In the genomic region with DNA sequence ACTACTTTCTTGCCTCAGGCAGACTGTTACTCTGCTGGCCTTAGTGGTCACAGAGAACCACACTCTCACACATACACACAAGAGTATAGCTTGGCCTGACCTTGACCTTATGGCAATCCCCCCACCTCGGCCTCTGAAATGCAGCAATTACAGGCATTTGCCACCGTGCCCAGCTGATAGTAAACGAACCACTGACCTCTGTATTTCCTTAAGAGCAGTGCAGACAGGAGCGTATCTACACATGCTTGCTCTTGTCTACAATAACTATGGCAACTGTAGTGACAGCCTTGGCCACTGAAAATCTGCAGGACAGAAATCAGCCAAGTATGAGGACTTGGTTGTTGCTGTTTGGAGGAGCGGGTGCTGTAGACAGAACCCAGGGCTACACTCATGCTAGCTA, we compare ENCODE assay signal across 20 mouse cellular contexts.
"Had no signal": no experiment of that assay in that cellular context is flagged by ENCODE, and none has a peak within 500 bp of the region (broad histone marks: within the 10 kb centered on the region; RNA-seq: fewer than 3 reads in every experiment).

No protein-coding gene starts in this region.

- DNase-seq: liver, postnatal 0 days; lung, adult 2 months; lung, postnatal 14 days; lung, postnatal 36 days; retina, postnatal 1 day; right cerebral cortex, adult 18-20 months; right cerebral cortex, postnatal 25 days; right cerebral cortex, postnatal 4 days; spleen, adult 18-20 months; thymus, adult 18-20 months; thymus, postnatal 14 days; thymus, postnatal 36 days had no signal

- ATAC-seq: liver, postnatal 0 days; lung, postnatal 0 days; midbrain, embryonic 15.5 days had no signal

- H3K4me1 ChIP-seq: lung, embryonic 15.5 days; midbrain, embryonic 12.5 days; midbrain, embryonic 15.5 days; neural tube, embryonic 13.5 days; neural tube, embryonic 15.5 days had no signal

- H3K36me3 ChIP-seq: lung, embryonic 15.5 days; midbrain, embryonic 12.5 days; midbrain, embryonic 15.5 days; neural tube, embryonic 13.5 days; neural tube, embryonic 15.5 days had no signal

- H3K4me3 ChIP-seq: lung, embryonic 15.5 days; megakaryocyte, embryonic 14.5 days; midbrain, embryonic 12.5 days; midbrain, embryonic 15.5 days; neural tube, embryonic 13.5 days; neural tube, embryonic 15.5 days had no signal

- H3K9me3 ChIP-seq: lung, embryonic 15.5 days; megakaryocyte, embryonic 14.5 days; midbrain, embryonic 12.5 days; midbrain, embryonic 15.5 days; neural tube, embryonic 13.5 days; neural tube, embryonic 15.5 days had no signal

- H3K4me2 ChIP-seq: lung, embryonic 15.5 days; midbrain, embryonic 12.5 days; midbrain, embryonic 15.5 days; neural tube, embryonic 13.5 days; neural tube, embryonic 15.5 days had no signal

- H3K9ac ChIP-seq: liver, postnatal 0 days; lung, embryonic 15.5 days; midbrain, embryonic 12.5 days; midbrain, embryonic 15.5 days; neural tube, embryonic 13.5 days; neural tube, embryonic 15.5 days had no signal

- H3K27me3 ChIP-seq: lung, embryonic 15.5 days; midbrain, embryonic 12.5 days; midbrain, embryonic 15.5 days; neural tube, embryonic 13.5 days; neural tube, embryonic 15.5 days had no signal

- H3K27ac ChIP-seq: lung, embryonic 15.5 days; macrophage; midbrain, embryonic 12.5 days; midbrain, embryonic 15.5 days; neural tube, embryonic 13.5 days; neural tube, embryonic 15.5 days had no signal
